Mouse (Mus musculus): ENCODE measurements around the gene Wnt8b.

DNA sequence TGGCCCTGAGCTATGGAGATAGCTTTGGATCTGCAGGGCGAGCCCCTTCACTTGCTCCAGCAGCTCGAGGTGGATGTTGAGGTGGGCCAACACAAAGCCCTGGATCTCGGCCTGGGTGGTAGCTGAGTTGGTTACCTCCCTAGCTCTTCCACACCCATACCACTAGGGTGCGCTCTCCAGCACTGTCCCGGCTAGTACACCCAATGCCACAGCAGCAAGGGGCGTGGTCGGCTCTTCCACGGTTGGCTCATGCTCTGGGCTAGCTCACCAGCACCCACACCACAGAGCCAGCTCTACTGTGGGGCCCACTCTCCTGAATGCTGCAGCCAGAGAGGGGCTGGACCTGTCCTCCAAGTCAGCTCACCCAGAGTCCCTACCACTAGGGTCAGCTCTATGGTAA is 6.0 kb upstream of the Wnt8b start:
- TF ChIP-seq ZMIZ1 (IDR thresholded peaks at IDR 0.05; ENCODE audit: low read depth, low read length) = no peak
- no peak for TF ChIP-seq SMC3 (IDR thresholded peaks at IDR 0.05; ENCODE audit: low read depth, low read length)
- TF ChIP-seq CTCF (IDR thresholded peaks at IDR 0.05 in 2 of 3, conservative IDR thresholded peaks at IDR 0.05 in 1 of 3; ENCODE audit: control insufficient read depth in 1 of 3, insufficient read depth in 1 of 3, low read depth in 2 of 3, low read length in 3 of 3, poor library complexity in 1 of 3, severe bottlenecking in 1 of 3) = peak in 2 of 3 experiments; percentile 22 to 30; a peak in 3 of 6 replicates
- no peak for TF ChIP-seq CHD1 (IDR thresholded peaks at IDR 0.05; ENCODE audit: low read depth, low read length)
